Mouse (Mus musculus): ENCODE measurements around the gene St8sia1.

The St8sia1 gene

GRCm38 (mm10) chr6:142944470-142944869 lies 19.8 kb downstream of the St8sia1 start:
- DNase-seq (ENCODE audit: low spot score in 2 of 2): no peak

- no peak for DNase-seq (ENCODE audit: low spot score in 2 of 2)
These were observed 20.8 kb downstream of the St8sia1 start for GRCm38 (mm10) chr6:142943419-142943818.

- no peak for DNase-seq (ENCODE audit: low spot score in 2 of 2)
These were observed 22.5 kb downstream of the St8sia1 start for GRCm38 (mm10) chr6:142941596-142942381.

- DNase-seq (ENCODE audit: low spot score in 2 of 2): no peak
These were observed 23.2 kb downstream of the St8sia1 start for GRCm38 (mm10) chr6:142941078-142941477.

GRCm38 (mm10) chr6:142938549-142939345 lies 25.5 kb downstream of the St8sia1 start:
- DNase-seq (ENCODE audit: low spot score in 2 of 2): no peak

GRCm38 (mm10) chr6:142938074-142938473 lies 26.2 kb downstream of the St8sia1 start:
- DNase-seq (ENCODE audit: low spot score in 2 of 2): no peak

GRCm38 (mm10) chr6:142932582-142932981 lies 31.7 kb downstream of the St8sia1 start:
- DNase-seq (ENCODE audit: low spot score in 2 of 2): no peak

GRCm38 (mm10) chr6:142932144-142932543 lies 32.1 kb downstream of the St8sia1 start:
- DNase-seq (ENCODE audit: low spot score in 2 of 2): no peak

GRCm38 (mm10) chr6:142928551-142929309 lies 35.5 kb downstream of the St8sia1 start:
- no peak for DNase-seq (ENCODE audit: low spot score in 2 of 2)

- DNase-seq (ENCODE audit: low spot score in 2 of 2): no peak
These were observed 37.2 kb downstream of the St8sia1 start for GRCm38 (mm10) chr6:142926901-142927605.

GRCm38 (mm10) chr6:142925921-142926320 lies 38.3 kb downstream of the St8sia1 start:
- DNase-seq (ENCODE audit: low spot score in 2 of 2): no peak

GRCm38 (mm10) chr6:142925374-142925773 lies 38.9 kb downstream of the St8sia1 start:
- DNase-seq (ENCODE audit: low spot score in 2 of 2): no peak

- no peak for DNase-seq (ENCODE audit: low spot score in 2 of 2)
These were observed 43.4 kb downstream of the St8sia1 start for GRCm38 (mm10) chr6:142920901-142921300.

GRCm38 (mm10) chr6:142918691-142919090 lies 45.6 kb downstream of the St8sia1 start:
- DNase-seq (ENCODE audit: low spot score in 2 of 2): no peak

GRCm38 (mm10) chr6:142917471-142917901 lies 46.8 kb downstream of the St8sia1 start:
- DNase-seq (ENCODE audit: low spot score in 2 of 2): peak; percentile 70 to 76

GRCm38 (mm10) chr6:142916271-142916941 lies 47.8 kb downstream of the St8sia1 start:
- DNase-seq (ENCODE audit: low spot score in 2 of 2): no peak

GRCm38 (mm10) chr6:142915464-142915863 lies 48.8 kb downstream of the St8sia1 start:
- no peak for DNase-seq (ENCODE audit: low spot score in 2 of 2)

- DNase-seq (ENCODE audit: low spot score in 2 of 2): no peak
These were observed 49.6 kb downstream of the St8sia1 start for GRCm38 (mm10) chr6:142914676-142915075.

- no peak for DNase-seq (ENCODE audit: low spot score in 2 of 2)
These were observed 53.0 kb downstream of the St8sia1 start for GRCm38 (mm10) chr6:142911263-142911662.

GRCm38 (mm10) chr6:142910721-142911120 lies 53.5 kb downstream of the St8sia1 start:
- DNase-seq (ENCODE audit: low spot score in 2 of 2): peak in 1 of 2 experiments; percentile 39

GRCm38 (mm10) chr6:142909771-142910105 lies 54.5 kb downstream of the St8sia1 start:
- no peak for DNase-seq (ENCODE audit: low spot score in 2 of 2)
